Mouse (Mus musculus): ENCODE results near the gene Mrpl48.

DNA sequence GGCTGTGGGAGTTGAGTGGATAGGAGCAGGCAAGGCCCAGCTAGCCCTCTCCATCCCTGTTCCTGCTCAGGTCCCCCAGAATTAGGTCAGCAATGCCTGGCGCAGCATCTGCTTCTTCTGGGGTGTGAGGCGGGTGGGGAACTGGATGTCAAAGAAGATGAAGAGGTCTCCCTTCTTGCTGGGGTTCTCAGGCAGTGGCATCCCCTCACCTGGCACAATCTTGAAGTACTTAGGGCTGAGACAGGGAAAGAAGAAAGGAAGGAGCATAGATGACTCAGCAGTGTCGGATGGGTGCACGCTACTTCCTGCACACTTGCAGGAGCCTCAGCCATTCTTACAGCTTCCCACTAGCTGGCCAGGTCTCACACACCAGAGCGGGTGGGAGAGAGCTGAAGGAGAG, 105.0 kb downstream of the Mrpl48 start:
- no peak for TF ChIP-seq CTCF (IDR thresholded peaks at IDR 0.05; ENCODE audit: insufficient read depth, low read depth, low read length)
- TF ChIP-seq POLR2A (IDR thresholded peaks at IDR 0.05; ENCODE audit: insufficient read depth, low read depth, low read length) = no peak

All from olfactory bulb, adult 2 months (tissue).